Mouse (Mus musculus): Measurements from ENCODE around the gene Tnfrsf12a.

DNA sequence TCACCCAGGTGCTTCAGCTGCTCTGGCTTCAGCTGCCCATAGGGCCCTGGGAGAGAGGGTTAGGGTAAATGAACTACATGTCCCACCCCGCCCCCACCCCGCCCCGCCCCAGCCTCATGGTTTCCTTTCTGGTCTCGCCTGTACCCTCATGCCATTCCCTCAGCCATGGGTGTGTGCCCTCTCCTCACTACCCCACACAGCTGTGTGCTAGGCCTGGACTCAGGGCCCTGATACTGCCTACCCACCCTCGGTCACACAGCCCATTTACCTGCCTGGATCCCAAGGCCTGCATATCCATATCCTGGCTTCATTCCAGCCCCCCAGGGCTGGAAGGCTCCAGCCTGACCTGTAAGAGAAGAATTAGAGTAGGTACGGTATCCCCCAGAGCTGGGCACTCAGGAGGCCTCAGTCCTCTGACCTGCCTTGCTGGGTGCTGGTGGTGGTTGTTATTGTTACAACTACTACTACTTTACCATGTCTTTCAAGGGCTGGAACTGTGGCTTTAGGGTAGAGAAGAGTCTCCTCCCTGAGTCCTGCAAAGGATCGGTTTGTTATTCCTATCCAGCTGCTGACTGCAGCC, 28.3 kb upstream of the Tnfrsf12a start:
- no peak for TF ChIP-seq POLR2A (IDR thresholded peaks at IDR 0.05; ENCODE audit: extremely low read depth, insufficient read depth, low read length)
- no peak for TF ChIP-seq CTCF (IDR thresholded peaks at IDR 0.05; ENCODE audit: extremely low read depth, insufficient read depth, low read length)

Data from cortical plate, adult 2 months (tissue).